8 mouse cellular contexts compared by ENCODE assay signal in genomic region chr1:134077389-134078060, GRCm38 (mm10). TPM values are rescaled to one million over a fixed set of nuclear protein-coding genes. Genes with fewer than 3 reads are reported as not detected.
DNase-seq lines count a peak whose midpoint lies in the region; ATAC-seq and TF ChIP-seq lines count a peak whose summit lies in the region.

No protein-coding gene starts in this region.

- TF ChIP-seq POLR2A in myocyte (IDR thresholded peaks at IDR 0.05; ENCODE audit: insufficient read length, low read depth) = peak; percentile 34

- no peaks in the 10 kb centered on the region for H3K9me3 ChIP-seq in hindbrain, embryonic 11.5 days (ENCODE audit: control insufficient read depth, low read length)

- peak overlapping the region; percentile 17 for H3ac ChIP-seq in myocyte (ENCODE audit: control insufficient read depth, insufficient read length)

- DNase-seq in A20 (ENCODE audit: low read depth, low spot score) (peak; percentile 73), liver (peak; percentile 64)
- DNase-seq in embryo, embryonic 11 days = peak; percentile 63
- peak; percentile 59 for DNase-seq in hindbrain, embryonic 11.5 days (ENCODE audit: low spot score)
- no peak for DNase-seq in right cerebral cortex, adult 2 months (ENCODE audit: low spot score in 2 of 2)
- DNase-seq in testis, postnatal 14 days (ENCODE audit: low spot score) = no peak

- peaks cover 8% of the 10 kb centered on the region for H3K4me1 ChIP-seq in hindbrain, embryonic 11.5 days (replicated peaks; ENCODE audit: control insufficient read depth, insufficient read depth, low read length)

- H3K4me3 ChIP-seq in hindbrain, embryonic 11.5 days (ENCODE audit: low read depth, low read length) = peak overlapping the region; percentile 88
- peak overlapping the region; percentile 96 for H3K4me3 ChIP-seq in myocyte

- peaks cover 28% of the 10 kb centered on the region for H3K79me2 ChIP-seq in myocyte (ENCODE audit: control insufficient read depth, insufficient read depth)

- H3K27me3 ChIP-seq in hindbrain, embryonic 11.5 days (ENCODE audit: control insufficient read depth, insufficient read depth, low read length) = no peaks in the 10 kb centered on the region
- no peaks in the 10 kb centered on the region for H3K27me3 ChIP-seq in myocyte (ENCODE audit: control insufficient read depth, insufficient read depth, insufficient read length)

- peak overlapping the region; percentile 72 for H3K27ac ChIP-seq in hindbrain, embryonic 11.5 days (ENCODE audit: low read depth, low read length)

- WGBS in hindbrain, embryonic 11.5 days = 42% methylated on average over 14 of the region's 14 CpGs

- H3K36me3 ChIP-seq in hindbrain, embryonic 11.5 days (ENCODE audit: control insufficient read depth, insufficient read depth, low read length) = 0 out of 2 replicates have a peak, but pooled peaks cover 5% of the 10 kb centered on the region
- H3K36me3 ChIP-seq in myocyte (ENCODE audit: control insufficient read depth, insufficient read depth) = peaks cover 13% of the 10 kb centered on the region

- peak; percentile 33 for ATAC-seq in CD4-positive, CD25-positive, alpha-beta regulatory T cell, adult 4 months
- ATAC-seq in hindbrain, embryonic 11.5 days (ENCODE audit: low FRiP score) = no peak

- peak overlapping the region; percentile 61 for H3K4me2 ChIP-seq in hindbrain, embryonic 11.5 days (replicated peaks; ENCODE audit: low read depth, low read length)
- H3K4me2 ChIP-seq in myocyte (ENCODE audit: low read depth) = peak overlapping the region; percentile 96

- peak overlapping the region; percentile 91 for H3K9ac ChIP-seq in hindbrain, embryonic 11.5 days (ENCODE audit: low read depth, low read length)

TF ChIP-seq in myocyte, 11 proteins besides CTCF, POLR2A, EP300 and RAD21:
- TF ChIP-seq TCF12 (IDR thresholded peaks at IDR 0.05; ENCODE audit: insufficient read depth, poor library complexity, severe bottlenecking) (no peak), POLR2AphosphoS2 (IDR thresholded peaks at IDR 0.05; ENCODE audit: insufficient read length, low read depth) (no peak), MYOG (IDR thresholded peaks at IDR 0.05; ENCODE audit: control insufficient read depth in 1 of 3, insufficient read depth in 1 of 3, insufficient read length in 2 of 3, low read depth in 2 of 3) (peak in 1 of 3 experiments; percentile 67), SRF (IDR thresholded peaks at IDR 0.05; ENCODE audit: control insufficient read depth, insufficient read length, low read depth) (no peak), MAX (IDR thresholded peaks at IDR 0.05; ENCODE audit: low read depth) (no peak), CEBPB (IDR thresholded peaks at IDR 0.05; ENCODE audit: insufficient read depth, poor library complexity, severe bottlenecking) (no peak), USF1 (IDR thresholded peaks at IDR 0.05; ENCODE audit: low read depth) (no peak), E2F4 (IDR thresholded peaks at IDR 0.05; ENCODE audit: insufficient read depth) (no peak), MYOD1 (IDR thresholded peaks at IDR 0.05; ENCODE audit: control insufficient read depth in 1 of 3, insufficient read length in 2 of 3, low read depth in 2 of 3) (peak in 2 of 3 experiments; percentile 29 to 62), TCF3 (IDR thresholded peaks at IDR 0.05; ENCODE audit: insufficient read length, low read depth) (peak; percentile 7), REST (IDR thresholded peaks at IDR 0.05; ENCODE audit: insufficient read depth, insufficient read length) (no peak)

RNA-seq across cellular contexts. Expression of gene Btg2, which starts 1.4 kb away (rescaled TPM):
- 100 to 1,000 TPM; 243 to 289 TPM for polyA plus RNA-seq in CD4-positive, CD25-positive, alpha-beta regulatory T cell, adult 4 months (2017; shearing (Covaris generic))
- polyA plus RNA-seq in hindbrain, embryonic 11.5 days (2014; fragmentation: Nextera tagmentation; extraction: Ambion mirVana) = 107 and 108 TPM in 2 replicates
- polyA plus RNA-seq in myocyte (2012; fragmentation: generic; extraction: Trizol) = 13.8 TPM

RNA-seq across cellular contexts. Expression of gene Chit1, which starts 33.5 kb away (rescaled TPM):
- polyA plus RNA-seq in CD4-positive, CD25-positive, alpha-beta regulatory T cell, adult 4 months (2017; shearing (Covaris generic)) = not detected
- polyA plus RNA-seq in hindbrain, embryonic 11.5 days (2014; fragmentation: Nextera tagmentation; extraction: Ambion mirVana) = not detected in 2 replicates
- 0.08 TPM for polyA plus RNA-seq in myocyte (2012; fragmentation: generic; extraction: Trizol)

RNA-seq across cellular contexts. Expression of gene Fmod, which starts 40.5 kb away (rescaled TPM):
- polyA plus RNA-seq in CD4-positive, CD25-positive, alpha-beta regulatory T cell, adult 4 months (2017; shearing (Covaris generic)) = not detected
- 7.0 and 10.1 TPM in 2 replicates for polyA plus RNA-seq in hindbrain, embryonic 11.5 days (2014; fragmentation: Nextera tagmentation; extraction: Ambion mirVana)
- polyA plus RNA-seq in myocyte (2012; fragmentation: generic; extraction: Trizol) = 0.23 TPM

Comparison
In these comparisons a context has a peak if more than half of its experiments do, and no peak if none do; other contexts are left out.
1. DNase-seq: peak in A20 (single experiment), embryo, embryonic 11 days (single experiment), hindbrain, embryonic 11.5 days (single experiment) and liver (single experiment); none in right cerebral cortex, adult 2 months (0 of 2) and testis, postnatal 14 days (single experiment).